Mouse (Mus musculus) ES-E14 (cell line): ENCODE results near the gene Olfr616.

Experiments
- CHD2 ChIP-seq: IDR thresholded peaks from 2 replicates; pipeline ENCODE4 v1.6.1; 2014; ENCODE audit warnings: mild to moderate bottlenecking, low read depth, low read length, inconsistent platforms
- HCFC1 ChIP-seq: IDR thresholded peaks from 2 replicates; pipeline ENCODE4 v1.6.1; 2012; ENCODE audit warnings: low read length, inconsistent platforms, borderline replicate concordance; ENCODE audit not compliant: insufficient read depth
- MAFK ChIP-seq: IDR thresholded peaks from 2 replicates; pipeline ENCODE4 v1.6.1; 2014; ENCODE audit warnings: mild to moderate bottlenecking, low read depth, low read length, inconsistent platforms; ENCODE audit not compliant: insufficient read depth
- ZNF384 ChIP-seq: IDR thresholded peaks from 2 replicates; pipeline ENCODE4 v1.6.1; 2012; ENCODE audit warnings: low read depth, low read length, inconsistent platforms

DNA sequence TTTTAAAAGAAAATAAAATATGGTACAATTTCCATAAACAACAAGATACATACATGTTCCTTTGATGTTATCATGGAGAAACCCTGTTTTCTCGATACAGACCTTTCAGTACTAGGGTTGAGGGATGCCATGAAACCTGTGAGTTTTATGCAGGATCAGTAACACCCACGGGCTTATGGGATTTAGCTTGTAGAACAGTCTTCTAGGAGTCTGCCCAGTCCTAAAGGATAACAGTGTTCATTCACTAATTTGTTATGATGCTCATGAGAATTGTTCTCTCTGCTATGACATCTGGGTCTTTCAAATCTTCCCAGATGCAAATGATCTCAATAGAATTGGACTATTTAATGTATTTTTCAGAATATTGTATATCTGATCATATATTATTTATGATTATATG is 43.5 kb upstream of the Olfr616 start, which contains the start of gene Olfr620:
- TF ChIP-seq ZNF384 (no peak), HCFC1 (no peak), CHD2 (no peak), MAFK (no peak)
